Mouse (Mus musculus) lung, embryonic 14.5 days (tissue): ENCODE data around the gene Mvk. TPM values are rescaled to one million over a fixed set of nuclear protein-coding genes. Genes with fewer than 3 reads are reported as not detected.

Source experiments
- ATAC-seq: fragments of 200-750 bp; cut with Nextera tagmentation; 2 replicates; pipeline ENCODE4 v1.8.0; 2017; ENCODE audit warnings: mild to moderate bottlenecking, moderate TSS enrichment, moderate library complexity; ENCODE audit not compliant: insufficient read depth
- DNase-seq: peaks from one replicate; pipeline ENCODE4 v3.0.0-alpha.2; 2015
- H3K27ac ChIP-seq: fragments of 300-500 bp; sonication (generic); 2 replicates; pipeline ENCODE4 v1.5.1; 2014; ENCODE audit warnings: low read depth, mild to moderate bottlenecking, moderate library complexity
- H3K27me3 ChIP-seq: fragments of 300-500 bp; sonication (generic); 2 replicates; pipeline ENCODE4 v1.6.1; 2014; ENCODE audit warnings: low read length, control low read depth; ENCODE audit not compliant: insufficient read depth
- H3K36me3 ChIP-seq: fragments of 300-500 bp; sonication (generic); 2 replicates; pipeline ENCODE4 v1.6.1; 2014; ENCODE audit warnings: control low read depth; ENCODE audit not compliant: insufficient read depth
- H3K4me1 ChIP-seq: fragments of 300-500 bp; sonication (generic); 2 replicates; pipeline ENCODE4 v1.6.1; 2014; ENCODE audit warnings: antibody characterized with exemption, control low read depth; ENCODE audit not compliant: insufficient read depth
- H3K4me2 ChIP-seq: fragments of 300-500 bp; sonication (generic); 2 replicates; pipeline ENCODE4 v1.6.1; 2014; ENCODE audit warnings: mild to moderate bottlenecking
- H3K4me3 ChIP-seq: fragments of 300-500 bp; sonication (generic); 2 replicates; pipeline ENCODE4 v1.5.1; 2014; ENCODE audit warnings: low read depth, low read length
- H3K9ac ChIP-seq: fragments of 300-500 bp; sonication (generic); 2 replicates; pipeline ENCODE4 v1.6.1; 2014
- H3K9me3 ChIP-seq: fragments of 300-500 bp; sonication (generic); 2 replicates; pipeline ENCODE4 v1.6.1; 2016; ENCODE audit warnings: low read depth, low read length, control low read depth
- CTCF ChIP-seq: IDR thresholded peaks from 2 replicates; pipeline ENCODE4 v1.5.1; 2016; ENCODE audit warnings: antibody characterized with exemption, low read depth
- WGBS: fragments of 180-500 bp; shearing (Covaris S2); extraction: QIAGEN DNeasy Blood & Tissue Kit; methylation state at CpG from one replicate; pipeline ENCODE4 v1.1.7; 2014; 5-methylcytosine and 5-hydroxymethylcytosine counted together
- polyA plus RNA-seq: library from polyadenylated mRNA; unstranded; fragments of >200 nt; fragmentation: Nextera tagmentation; extraction: Ambion mirVana; gene quantifications from 2 replicates; pipeline ENCODE4 v1.2.1, GENCODE M21; 2014

Mvk gene
- polyA plus RNA-seq, 1 experiment from 2014 or later, result 49.2 TPM

DNA sequence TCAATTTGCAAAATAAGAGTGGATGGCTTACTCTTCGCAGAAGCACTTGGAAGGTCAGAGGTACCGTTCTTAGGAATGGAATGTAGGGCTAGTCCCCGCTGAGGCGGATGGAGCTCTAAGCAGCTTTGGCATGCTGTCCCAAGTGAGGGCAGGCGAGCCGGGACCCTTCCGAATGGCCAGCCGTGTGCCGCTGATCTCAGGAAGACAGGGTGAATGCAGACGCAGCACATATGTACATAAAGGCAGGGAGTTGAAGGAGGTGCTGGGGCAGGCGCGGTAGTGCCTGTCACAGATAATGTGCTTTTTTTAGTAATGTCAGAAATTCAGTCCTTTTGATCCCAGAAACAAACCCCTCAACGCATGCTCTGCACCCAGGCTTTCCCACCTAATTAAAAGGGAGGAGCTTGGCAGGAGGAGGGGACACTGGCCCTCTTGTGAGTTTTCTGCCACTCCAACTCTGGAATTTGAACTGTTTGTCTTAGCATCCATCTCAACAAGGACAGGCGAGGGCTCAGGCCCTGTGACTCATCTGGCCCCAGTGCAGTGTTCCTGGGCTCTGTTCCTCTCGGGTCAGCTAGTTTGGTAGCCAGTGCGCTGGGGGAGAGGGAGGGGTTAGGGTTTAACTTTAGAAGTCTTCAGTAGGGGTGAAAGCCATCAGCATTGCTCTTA is 30.9 kb upstream of the Mvk start:
- TF ChIP-seq CTCF, result no peak
- Histone ChIP-seq H3K9me3 (no peaks in the 10 kb centered on the region), H3K36me3 (peaks cover 99% of the 10 kb centered on the region), H3K27me3 (no peaks in the 10 kb centered on the region), H3K4me2 (peak overlapping the region; percentile 18; the same call in 1 of the 2 replicates), H3K4me1 (peaks cover 17% of the 10 kb centered on the region), H3K4me3 (no peak overlapping the region), H3K9ac (no peak overlapping the region), H3K27ac (peak overlapping the region; percentile 85)
- peak; percentile 90 for DNase-seq
- ATAC-seq, result peak; percentile 88
- 16% methylated on average over 16 of the region's 16 CpGs for WGBS

DNA sequence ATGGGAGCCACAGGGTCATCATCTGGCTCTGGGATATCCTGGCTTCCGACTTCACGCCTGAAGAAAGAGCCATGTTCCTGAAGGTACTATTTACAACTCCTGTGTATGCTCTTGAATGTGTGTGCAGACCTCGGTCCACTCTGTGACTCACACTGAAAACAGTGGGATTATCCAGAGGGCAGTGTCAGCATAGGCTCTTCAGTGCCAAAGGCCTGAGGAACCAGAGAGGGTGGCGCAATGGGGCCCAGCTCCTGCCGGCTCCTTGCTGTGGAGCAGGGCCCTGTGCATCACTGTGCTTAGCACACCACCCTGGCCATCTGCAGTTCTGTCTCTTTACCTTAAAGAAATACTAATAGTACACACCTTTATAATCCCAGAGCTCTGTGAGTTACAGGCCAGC is 28.5 kb upstream of the Mvk start:
- H3K4me2 ChIP-seq, result no peak overlapping the region
- H3K9ac ChIP-seq, result no peak overlapping the region
- H3K36me3 ChIP-seq, result peaks cover 99% of the 10 kb centered on the region
- DNase-seq (no peak), ATAC-seq (no peak)
- no peak for TF ChIP-seq CTCF
- H3K27ac ChIP-seq, result no peak overlapping the region
- H3K4me3 ChIP-seq, result no peak overlapping the region
- WGBS, result 95% methylated on average over 5 of the region's 5 CpGs
- no peaks in the 10 kb centered on the region for H3K27me3 ChIP-seq
- peaks cover 17% of the 10 kb centered on the region for H3K4me1 ChIP-seq
- H3K9me3 ChIP-seq, result no peaks in the 10 kb centered on the region

DNA sequence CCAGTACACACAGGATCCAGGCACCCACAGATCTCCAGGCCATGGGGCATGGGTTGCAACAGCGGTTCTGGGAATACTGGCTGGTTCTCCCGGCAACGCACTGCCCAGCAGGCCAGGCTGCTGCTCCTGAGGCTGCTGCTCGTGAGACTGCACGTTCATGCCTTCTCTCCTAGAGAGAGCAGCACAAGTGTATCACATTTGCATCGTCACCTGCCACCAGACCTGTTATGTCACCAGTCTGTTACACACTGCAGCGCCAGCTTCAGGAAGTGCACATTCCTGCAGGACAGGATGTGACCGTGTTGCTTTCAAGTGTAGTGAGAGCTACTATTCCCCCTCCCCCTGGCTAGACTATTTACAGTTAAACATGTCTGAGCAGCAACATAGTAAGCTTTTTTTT is 27.2 kb upstream of the Mvk start:
- no peak overlapping the region for H3K9ac ChIP-seq
- no peaks in the 10 kb centered on the region for H3K27me3 ChIP-seq
- H3K27ac ChIP-seq, result no peak overlapping the region
- peaks cover 16% of the 10 kb centered on the region for H3K4me1 ChIP-seq
- no peak overlapping the region for H3K4me2 ChIP-seq
- no peaks in the 10 kb centered on the region for H3K9me3 ChIP-seq
- ATAC-seq, result no peak
- H3K36me3 ChIP-seq, result peaks cover 92% of the 10 kb centered on the region
- H3K4me3 ChIP-seq, result no peak overlapping the region
- no peak for DNase-seq
- WGBS, result 72% methylated on average over 8 of the region's 8 CpGs
- no peak for TF ChIP-seq CTCF

DNA sequence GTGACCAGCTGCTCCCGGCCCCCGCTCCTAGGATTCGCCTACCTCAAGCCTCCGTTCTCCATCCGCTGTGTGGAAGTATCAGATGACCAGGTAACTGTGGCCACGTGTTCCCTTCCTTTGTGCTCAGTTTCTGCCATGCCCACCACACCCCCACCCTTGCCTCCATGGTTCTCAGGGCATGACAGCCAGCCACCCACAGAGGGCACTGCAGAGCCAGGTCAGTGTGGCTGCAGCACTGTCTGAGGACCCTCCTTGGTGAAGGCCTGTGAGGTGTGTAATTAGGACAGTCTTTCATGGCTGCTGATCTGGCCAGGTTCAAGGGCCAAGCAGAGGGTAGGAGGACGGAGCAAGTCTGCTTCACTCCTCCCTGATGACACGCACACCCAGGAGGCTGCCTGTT is 25.5 kb upstream of the Mvk start:
- H3K9me3 ChIP-seq, result no peaks in the 10 kb centered on the region
- WGBS, result 74% methylated on average over 8 of the region's 8 CpGs
- peak; percentile 64 for TF ChIP-seq CTCF
- no peak overlapping the region for H3K27ac ChIP-seq
- DNase-seq, result peak; percentile 40
- H3K4me2 ChIP-seq, result no peak overlapping the region
- no peak overlapping the region for H3K4me3 ChIP-seq
- H3K27me3 ChIP-seq, result no peaks in the 10 kb centered on the region
- peaks cover 75% of the 10 kb centered on the region for H3K36me3 ChIP-seq
- peaks cover 13% of the 10 kb centered on the region; the same call in 1 of the 2 replicates for H3K4me1 ChIP-seq
- H3K9ac ChIP-seq, result no peak overlapping the region
- no peak for ATAC-seq

DNA sequence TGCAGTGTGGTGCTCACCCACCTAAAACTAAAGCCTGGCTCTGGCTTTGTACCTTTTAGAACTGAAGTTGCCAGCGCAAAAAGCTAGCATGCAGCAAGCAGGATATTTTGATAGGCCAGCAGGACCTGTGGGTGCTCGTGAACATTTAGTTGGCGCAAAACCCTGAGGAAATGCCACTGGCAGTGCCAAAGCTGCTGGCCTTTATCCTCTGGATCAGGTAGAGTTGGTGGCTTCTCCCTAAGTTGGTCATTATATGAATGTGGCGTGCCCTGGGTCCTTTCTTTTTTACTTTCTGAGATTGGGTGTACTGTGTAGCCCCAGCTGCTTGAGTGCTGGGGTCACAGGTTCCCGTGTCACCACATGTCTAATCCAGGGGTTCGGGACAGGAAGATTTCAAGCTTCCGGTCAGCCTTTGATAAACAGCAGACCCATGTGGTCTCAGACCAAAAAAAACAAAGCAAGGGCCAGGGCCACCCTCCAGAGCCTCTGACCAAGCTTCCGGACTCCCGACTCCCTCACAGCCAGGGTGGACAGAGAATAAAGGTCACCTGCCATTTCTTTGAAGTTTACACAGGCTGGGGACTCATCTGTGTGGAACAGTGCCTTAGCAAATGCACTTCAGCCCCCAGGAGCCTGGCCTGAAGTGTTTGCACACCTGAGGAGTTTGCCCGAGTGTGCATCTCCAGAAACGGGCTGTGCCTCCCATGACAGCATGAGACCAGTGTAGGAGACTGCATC is 22.3 kb upstream of the Mvk start:
- peaks cover 44% of the 10 kb centered on the region for H3K36me3 ChIP-seq
- no peak overlapping the region for H3K4me2 ChIP-seq
- H3K27me3 ChIP-seq, result no peaks in the 10 kb centered on the region
- 39% methylated on average over 11 of the region's 11 CpGs for WGBS
- TF ChIP-seq CTCF, result no peak
- H3K9ac ChIP-seq, result 0 out of 2 replicates have a peak overlapping the region, but pooled peaks have one; percentile 11
- no peaks in the 10 kb centered on the region for H3K9me3 ChIP-seq
- H3K4me1 ChIP-seq, result 0 out of 2 replicates have a peak, but pooled peaks cover 6% of the 10 kb centered on the region
- peak; percentile 43 for DNase-seq
- H3K4me3 ChIP-seq, result no peak overlapping the region
- H3K27ac ChIP-seq, result no peak overlapping the region
- ATAC-seq, result peak; percentile 49

DNA sequence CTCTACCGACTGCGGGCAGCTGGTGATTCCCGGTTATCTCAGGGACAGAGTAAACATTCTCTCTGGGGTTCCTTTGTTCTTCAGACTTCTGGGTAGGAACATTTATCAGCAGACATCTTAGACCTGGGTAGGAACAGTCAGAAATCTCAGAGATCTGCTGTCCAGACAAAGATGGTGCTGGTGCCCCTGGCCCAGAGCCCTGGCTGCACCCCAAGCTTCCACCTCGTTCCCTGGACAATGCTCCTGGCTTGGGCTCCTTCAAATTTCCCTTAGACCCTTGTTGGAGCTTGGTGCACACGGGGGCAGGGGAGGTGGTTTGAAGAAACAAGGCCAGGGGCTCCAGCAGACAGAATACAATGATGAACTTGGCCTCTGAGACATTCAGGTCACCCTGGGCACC is 21.5 kb upstream of the Mvk start:
- no peak overlapping the region for H3K4me3 ChIP-seq
- H3K9ac ChIP-seq, result no peak overlapping the region
- H3K27me3 ChIP-seq, result no peaks in the 10 kb centered on the region
- 7% methylated on average over 5 of the region's 5 CpGs for WGBS
- 0 out of 2 replicates have a peak, but pooled peaks cover 6% of the 10 kb centered on the region for H3K4me1 ChIP-seq
- no peak for TF ChIP-seq CTCF
- no peak overlapping the region for H3K27ac ChIP-seq
- ATAC-seq (no peak), DNase-seq (no peak)
- peaks cover 36% of the 10 kb centered on the region for H3K36me3 ChIP-seq
- H3K4me2 ChIP-seq, result no peak overlapping the region
- H3K9me3 ChIP-seq, result no peaks in the 10 kb centered on the region

DNA sequence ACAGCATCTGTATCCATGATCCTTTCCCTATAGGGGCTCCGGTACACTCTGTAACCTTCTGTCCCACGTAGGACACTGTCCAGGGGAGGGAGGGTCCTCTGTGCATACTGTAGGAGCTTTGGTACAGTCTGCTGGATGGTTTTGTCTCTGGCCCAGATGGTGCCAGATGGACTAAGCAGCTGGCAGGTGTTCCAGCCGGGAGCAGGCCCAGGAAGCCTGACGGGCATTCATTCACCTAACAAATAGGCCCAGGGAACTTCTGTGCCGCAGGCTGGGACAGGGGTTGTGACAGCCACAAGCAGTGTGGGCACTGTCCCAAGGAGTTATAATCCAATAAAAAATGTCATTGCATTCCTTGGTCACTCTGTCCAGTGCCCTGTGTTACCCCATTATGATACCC is 20.1 kb upstream of the Mvk start:
- Histone ChIP-seq H3K9ac (no peak overlapping the region), H3K27me3 (no peaks in the 10 kb centered on the region), H3K4me3 (no peak overlapping the region), H3K27ac (no peak overlapping the region), H3K9me3 (no peaks in the 10 kb centered on the region), H3K4me1 (0 out of 2 replicates have a peak, but pooled peaks cover 6% of the 10 kb centered on the region), H3K4me2 (no peak overlapping the region), H3K36me3 (peaks cover 22% of the 10 kb centered on the region)
- WGBS, result 69% methylated on average over 5 of the region's 5 CpGs
- ATAC-seq (no peak), DNase-seq (no peak)
- TF ChIP-seq CTCF, result no peak
